Mouse (Mus musculus) ES-E14 (cell line): Measurements from ENCODE around the gene C87436. TPM values are rescaled to one million over a fixed set of nuclear protein-coding genes. Genes with fewer than 3 reads are reported as not detected.

Experiments used
- DNase-seq: peaks from one replicate; pipeline ENCODE4 v3.0.0-alpha.2; 2013; ENCODE audit warnings: low read depth, low spot score
- H3K27ac ChIP-seq: 2 replicates; pipeline ENCODE4 v1.5.1; 2012; ENCODE audit warnings: low read depth, mild to moderate bottlenecking, low read length, moderate library complexity, mixed read lengths; ENCODE audit not compliant: poor library complexity, insufficient read depth, severe bottlenecking
- H3K36me3 ChIP-seq: 2 replicates; pipeline ENCODE4 v1.6.1; 2012; ENCODE audit warnings: mild to moderate bottlenecking, low read length, moderate library complexity, mixed read lengths; ENCODE audit not compliant: control insufficient read depth, poor library complexity, insufficient read depth, severe bottlenecking
- H3K4me1 ChIP-seq, 2 experiments: fragments of 150-350 bp in 1 of 2; sonication (generic) in 1 of 2; 2 replicates each; pipeline ENCODE4 v1.6.1; 2012; ENCODE audit warnings: low read length in 2 of 2, mild to moderate bottlenecking in 1 of 2, mixed read lengths in 1 of 2; ENCODE audit not compliant: control insufficient read depth in 2 of 2, insufficient read depth in 2 of 2, poor library complexity in 1 of 2
- H3K4me3 ChIP-seq, 2 experiments: fragments of 150-350 bp in 1 of 2; sonication (generic) in 1 of 2; 2 replicates each; pipeline ENCODE4 v1.5.1; 2012; ENCODE audit warnings: low read length in 2 of 2, low read depth in 1 of 2, mild to moderate bottlenecking in 1 of 2, mixed read lengths in 1 of 2; ENCODE audit not compliant: insufficient read depth in 1 of 2, poor library complexity in 1 of 2, severe bottlenecking in 1 of 2
- H3K9ac ChIP-seq: 2 replicates; pipeline ENCODE4 v1.6.1; 2012; ENCODE audit warnings: low read depth, mild to moderate bottlenecking, low read length, mixed read lengths; ENCODE audit not compliant: poor library complexity, insufficient read depth, severe bottlenecking
- H3K9me3 ChIP-seq: fragments of 150-350 bp; sonication (generic); 2 replicates; pipeline ENCODE4 v1.6.1; 2012; ENCODE audit warnings: low read depth, mild to moderate bottlenecking, low read length; ENCODE audit not compliant: control insufficient read depth, insufficient read depth
- CHD2 ChIP-seq: IDR thresholded peaks from 2 replicates; pipeline ENCODE4 v1.6.1; 2014; ENCODE audit warnings: mild to moderate bottlenecking, low read depth, low read length, inconsistent platforms
- HCFC1 ChIP-seq: IDR thresholded peaks from 2 replicates; pipeline ENCODE4 v1.6.1; 2012; ENCODE audit warnings: low read length, inconsistent platforms, borderline replicate concordance; ENCODE audit not compliant: insufficient read depth
- MAFK ChIP-seq: IDR thresholded peaks from 2 replicates; pipeline ENCODE4 v1.6.1; 2014; ENCODE audit warnings: mild to moderate bottlenecking, low read depth, low read length, inconsistent platforms; ENCODE audit not compliant: insufficient read depth
- ZC3H11A ChIP-seq: IDR thresholded peaks from 2 replicates; pipeline ENCODE4 v1.6.1; 2012; ENCODE audit warnings: low read depth, mild to moderate bottlenecking, inconsistent platforms, low read length, borderline replicate concordance
- ZNF384 ChIP-seq: IDR thresholded peaks from 2 replicates; pipeline ENCODE4 v1.6.1; 2012; ENCODE audit warnings: low read depth, low read length, inconsistent platforms
- in situ Hi-C, 2 experiments: fragments of 600-800 bp; cut with MboI; formaldehyde crosslinking; loops; one replicate each; pipeline ENCODE4 v1.15.1; 2025; ENCODE audit warnings: low sequenced_read_pairs in 2 of 2, inconsistent platforms in 1 of 2; ENCODE audit not compliant: unreplicated experiment in 2 of 2
- total RNA-seq: library from RNA; depleted of rRNA; stranded (reverse); fragments of 300-350 nt; gene quantifications from 2 replicates; pipeline ENCODE4 v1.2.3, GENCODE M21; 2012

The C87436 gene
- total RNA-seq, 1 experiment, result 12.5 TPM

DNA sequence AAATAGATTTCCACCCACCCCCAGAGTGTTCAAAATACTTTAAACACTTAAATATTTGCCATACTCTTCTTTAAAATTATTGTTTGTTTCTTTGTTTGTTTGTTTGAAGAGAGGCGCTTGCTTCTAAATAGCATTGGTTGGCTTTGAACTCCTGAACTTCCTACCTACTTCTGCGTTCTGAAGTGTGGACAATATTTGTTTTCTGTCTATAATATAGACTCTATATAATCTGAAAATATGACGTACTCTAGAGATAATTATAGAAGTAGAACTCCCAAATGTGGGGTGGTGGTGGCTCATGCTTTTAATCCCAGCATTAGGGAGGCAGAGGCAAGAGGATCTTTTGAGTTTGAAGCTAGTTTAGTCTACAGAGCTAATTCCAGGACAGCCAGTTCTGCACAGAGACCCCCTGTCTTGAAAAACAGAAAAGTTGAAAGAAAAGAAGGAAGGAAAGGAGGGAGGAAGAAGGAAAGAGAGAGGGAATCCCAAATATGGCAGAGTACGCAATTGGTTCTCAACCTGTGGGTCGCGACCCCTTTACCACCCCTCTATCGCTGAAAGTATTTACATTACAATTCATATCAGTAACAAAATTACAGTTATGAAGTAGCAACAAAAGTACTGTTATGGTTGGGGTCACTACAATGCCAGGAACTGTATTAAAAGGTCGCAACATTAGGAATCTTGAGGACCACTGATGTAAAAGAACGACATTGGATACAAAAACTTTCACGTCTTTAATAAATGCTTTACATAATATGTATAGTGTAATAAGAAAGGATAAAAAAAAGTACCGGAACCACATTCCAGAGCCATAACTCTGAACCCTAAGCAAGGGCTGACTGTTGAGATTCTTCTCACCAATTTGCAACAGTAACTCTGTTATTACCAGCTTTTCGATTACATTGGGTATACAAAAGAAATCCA lies 35.2 kb upstream of the C87436 start:
- peak overlapping the region in 1 of 2 experiments; percentile 80; a peak in 3 of 4 replicates for H3K4me3 ChIP-seq
- peak; percentile 96 for TF ChIP-seq CHD2
- TF ChIP-seq ZNF384, result no peak
- H3K27ac ChIP-seq, result no peak overlapping the region
- no peak overlapping the region for H3K9ac ChIP-seq
- DNase-seq, result no peak
- H3K36me3 ChIP-seq, result no peaks in the 10 kb centered on the region; the same call in 1 of the 2 replicates
- H3K9me3 ChIP-seq, result no peaks in the 10 kb centered on the region
- in situ Hi-C loops, result no loop called here
- H3K4me1 ChIP-seq, result no peaks in the 10 kb centered on the region

DNA sequence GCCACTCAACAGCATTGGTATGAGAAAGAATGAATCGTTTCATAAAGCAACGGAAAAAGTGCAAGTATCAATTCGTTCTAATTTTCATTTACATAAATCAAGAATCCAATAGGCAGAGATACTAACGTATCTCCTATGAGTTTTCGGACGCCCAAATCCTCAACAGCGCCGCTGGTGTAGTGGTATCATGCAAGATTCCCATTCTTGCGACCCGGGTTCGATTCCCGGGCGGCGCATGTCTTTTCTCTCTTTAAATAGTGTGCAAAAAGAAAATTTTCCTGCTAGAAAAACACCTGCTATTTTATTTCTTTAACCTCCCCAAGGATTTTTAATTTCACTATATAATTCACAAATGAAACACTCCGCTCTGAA lies 34.5 kb upstream of the C87436 start:
- Histone ChIP-seq H3K9me3 (no peaks in the 10 kb centered on the region), H3K36me3 (no peaks in the 10 kb centered on the region; the same call in 1 of the 2 replicates), H3K9ac (no peak overlapping the region), H3K27ac (no peak overlapping the region), H3K4me3 (peak overlapping the region; percentile 19 to 80; a peak in 2 of 4 replicates), H3K4me1 (no peaks in the 10 kb centered on the region)
- TF ChIP-seq ZC3H11A (no peak), MAFK (peak; percentile 89)
- in situ Hi-C loops, result no loop called here
- peak; percentile 65 for DNase-seq

DNA sequence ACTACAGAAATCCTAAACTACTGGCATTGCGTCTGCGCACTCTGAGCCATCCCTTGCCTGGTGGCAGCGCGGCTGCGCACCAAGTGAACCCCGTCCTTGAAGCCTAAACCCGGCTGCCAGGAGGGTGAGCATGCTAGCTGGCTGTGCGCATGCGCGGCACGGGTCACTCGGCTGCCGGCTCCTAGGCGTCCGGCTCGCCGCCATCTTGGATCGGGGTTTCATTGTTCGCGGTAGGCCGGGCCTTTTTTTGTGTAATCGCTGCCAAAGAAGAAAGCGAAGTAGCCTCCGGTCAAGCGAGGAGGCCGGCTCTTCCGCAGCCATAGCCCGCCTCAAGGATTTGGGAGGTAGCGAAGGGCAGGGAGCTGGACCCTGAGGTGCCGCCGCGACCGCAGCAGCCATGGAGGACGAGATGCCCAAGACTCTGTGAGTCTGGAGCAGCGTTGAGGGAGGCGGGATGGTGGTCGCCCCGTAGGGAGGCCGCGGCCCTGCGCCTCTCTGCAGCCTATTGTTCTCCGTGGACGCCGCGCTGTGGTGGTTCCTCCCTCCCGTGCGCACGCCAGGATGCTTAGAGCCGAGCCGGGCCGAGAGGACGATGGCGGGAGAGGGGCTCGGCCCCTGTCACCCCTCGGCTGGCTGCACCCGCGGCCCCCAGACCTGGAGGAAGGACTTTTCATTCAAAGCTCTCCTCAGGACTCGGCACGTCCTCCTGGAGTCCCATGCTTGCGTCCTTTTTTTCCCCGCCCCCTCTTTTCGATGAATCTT lies 33.9 kb upstream of the C87436 start, which contains the start of gene Tia1:
TSS of gene Tia1 (plus strand) at position 120 of the 762 bp plus-strand sequence.
- no peaks in the 10 kb centered on the region; the same call in 1 of the 2 replicates for H3K36me3 ChIP-seq
- DNase-seq, result peak; percentile 95
- no peak for TF ChIP-seq MAFK
- TF ChIP-seq ZC3H11A, result no peak
- 0 out of 2 replicates have a peak, but pooled peaks have one; percentile 4 for TF ChIP-seq ZNF384
- TF ChIP-seq CHD2, result no peak
- peak; percentile 60; the same call in 1 of the 2 replicates for TF ChIP-seq HCFC1
- in situ Hi-C loops, result no loop called here
- no peaks in the 10 kb centered on the region for H3K4me1 ChIP-seq
- peak within 1 kb of the TSS; percentile 99 for H3K9ac ChIP-seq
- H3K27ac ChIP-seq, result peak within 1 kb of the TSS; percentile 97
- peak within 1 kb of the TSS; percentile 80 for H3K4me3 ChIP-seq
- H3K9me3 ChIP-seq, result no peaks in the 10 kb centered on the region

- Histone ChIP-seq H3K27ac (no peak overlapping the region; the same call in 1 of the 2 replicates), H3K36me3 (no peaks in the 10 kb centered on the region; the same call in 1 of the 2 replicates), H3K4me1 (no peaks in the 10 kb centered on the region), H3K9ac (peak overlapping the region; percentile 18; the same call in 1 of the 2 replicates), H3K4me3 (peak overlapping the region; percentile 80), H3K9me3 (no peaks in the 10 kb centered on the region)
- in situ Hi-C loops, result no loop called here
- peak; percentile 12; the same call in 1 of the 2 replicates for TF ChIP-seq ZNF384
- no peak for TF ChIP-seq MAFK
- TF ChIP-seq ZC3H11A, result no peak
- no peak for DNase-seq
Measured at GRCm38 (mm10) chr6:86404996-86405395, 33.2 kb upstream of the C87436 start.
